Mouse (Mus musculus) hindlimb bud, embryonic 11.5 days (tissue): ENCODE data around the gene Ptger4.

Experiments used
- DNase-seq: peaks from one replicate; pipeline ENCODE4 v3.0.0-alpha.2; 2012; ENCODE audit warnings: low read depth, low spot score; ENCODE audit errors: extremely low spot score

Gene Ptger4

GRCm38 (mm10) chr15:5173217-5173820 lies 70.7 kb downstream of the Ptger4 start:
- DNase-seq = no peak

- no peak for DNase-seq
Observed at GRCm38 (mm10) chr15:5165121-5165773, 78.7 kb downstream of the Ptger4 start.

DNA sequence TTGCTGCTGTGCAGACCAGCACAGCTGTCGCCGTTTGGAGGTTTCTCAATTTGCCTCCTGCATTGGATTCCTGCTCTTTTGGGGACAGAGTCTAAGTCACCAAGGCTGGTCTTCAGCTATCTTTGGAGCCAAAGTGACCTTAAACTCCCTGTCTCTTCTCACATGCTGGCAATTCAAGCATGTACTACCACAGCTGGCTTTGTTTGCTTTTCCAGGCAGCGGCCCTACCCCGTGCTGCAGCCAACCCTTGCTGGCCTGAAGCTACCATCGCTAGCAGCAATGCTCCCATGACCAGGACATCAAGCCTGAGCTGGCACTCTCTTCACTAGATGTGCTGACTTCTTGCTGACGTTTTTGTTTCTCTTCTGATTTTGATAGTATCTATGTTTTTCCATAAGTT lies 85.2 kb downstream of the Ptger4 start:
- DNase-seq = no peak

GRCm38 (mm10) chr15:5157386-5157785 lies 86.6 kb downstream of the Ptger4 start:
- no peak for DNase-seq
